Mouse (Mus musculus) G1E (cell line): ENCODE measurements around the gene Cenpc1.

Experiments
- CTCF ChIP-seq: IDR thresholded peaks from 2 replicates; pipeline ENCODE4 v1.5.1; 2012; ENCODE audit warnings: low read depth, low read length, inconsistent platforms, mixed read lengths
- GATA1 ChIP-seq: IDR thresholded peaks from 2 replicates; pipeline ENCODE4 v1.6.1; 2012; ENCODE audit warnings: borderline replicate concordance, low read length, inconsistent platforms, mixed read lengths
- POLR2AphosphoS5 ChIP-seq: IDR thresholded peaks from 2 replicates; pipeline ENCODE4 v1.6.1; 2012; ENCODE audit warnings: low read depth, low read length, inconsistent platforms; ENCODE audit not compliant: insufficient replicate concordance
- TAL1 ChIP-seq: conservative IDR thresholded peaks from 2 replicates; pipeline ENCODE4 v1.6.1; 2012; ENCODE audit warnings: low read depth, low read length, inconsistent platforms, mixed read lengths

DNA sequence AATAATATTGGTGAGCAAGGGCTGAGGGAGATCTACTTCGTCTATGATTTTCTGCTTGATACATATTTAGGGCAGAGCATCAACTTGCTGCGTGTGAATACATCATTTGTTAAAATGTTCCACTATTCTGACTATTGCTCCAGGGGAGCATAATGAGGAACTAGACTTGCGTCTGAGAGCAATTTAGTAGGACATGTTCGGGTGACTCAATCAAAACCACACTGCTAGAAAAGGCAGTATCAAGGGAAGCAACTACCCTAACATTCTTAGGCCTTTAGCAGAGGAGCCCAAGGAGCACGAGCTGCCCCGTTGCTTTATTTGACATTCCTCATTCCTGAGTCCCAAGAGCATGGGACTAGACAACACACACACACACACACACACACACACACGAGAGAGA is 19.6 kb upstream of the Cenpc1 start:
- no peak for TF ChIP-seq CTCF
- TF ChIP-seq GATA1 = no peak
- TF ChIP-seq TAL1 = no peak
- TF ChIP-seq POLR2AphosphoS5 = no peak
